Mouse (Mus musculus): ENCODE measurements at regions not wholly inside any gene's neighbourhood (a gene's known extent, or its start where the extent isn't known, plus 50 kb on each side); places are given as distances from the start of the nearest gene placed in this dataset.

- Histone ChIP-seq H3K27me3 (peaks cover 33% of the 10 kb centered on the region), H3K9me3 (replicated peaks) (no peaks in the 10 kb centered on the region), H3K4me3 (0 out of 2 replicates have a peak overlapping the region, but pooled peaks have one; percentile 7), H3K4me2 (peak overlapping the region; percentile 40), H3K36me3 (ENCODE audit: poor library complexity, severe bottlenecking) (no peaks in the 10 kb centered on the region), H3K27ac (peak overlapping the region; percentile 44; the same call in 1 of the 2 replicates), H3K9ac (no peak overlapping the region), H3K4me1 (peaks cover 35% of the 10 kb centered on the region)
- WGBS, result 10% methylated on average over 10 of the region's 10 CpGs
- peak; percentile 88 for ATAC-seq
Observed at GRCm38 (mm10) chr2:128331275-128331674, 205.4 kb downstream of the Bcl2l11 start.

GRCm38 (mm10) chr2:128331681-128332080, 205.8 kb downstream of the Bcl2l11 start:
- WGBS, result 20% methylated on average over 8 of the region's 8 CpGs

GRCm38 (mm10) chr2:128333401-128334142, 207.7 kb downstream of the Bcl2l11 start:
- Histone ChIP-seq H3K4me3 (no peak overlapping the region), H3K9ac (no peak overlapping the region), H3K36me3 (ENCODE audit: poor library complexity, severe bottlenecking) (no peaks in the 10 kb centered on the region), H3K27ac (no peak overlapping the region), H3K4me2 (no peak overlapping the region), H3K27me3 (peaks cover 30% of the 10 kb centered on the region), H3K9me3 (replicated peaks) (no peaks in the 10 kb centered on the region), H3K4me1 (peaks cover 35% of the 10 kb centered on the region)
- WGBS, result 74% methylated on average over 10 of the region's 10 CpGs
- no peak for ATAC-seq

More at GRCm38 (mm10) chr2:128331681-128332080, 205.8 kb downstream of the Bcl2l11 start:
- Histone ChIP-seq H3K9ac (no peak overlapping the region), H3K9me3 (replicated peaks) (no peaks in the 10 kb centered on the region), H3K4me3 (0 out of 2 replicates have a peak overlapping the region, but pooled peaks have one; percentile 7), H3K4me2 (peak overlapping the region; percentile 40), H3K27me3 (peaks cover 33% of the 10 kb centered on the region), H3K27ac (peak overlapping the region; percentile 44), H3K36me3 (ENCODE audit: poor library complexity, severe bottlenecking) (no peaks in the 10 kb centered on the region), H3K4me1 (peaks cover 35% of the 10 kb centered on the region)
- ATAC-seq, result no peak; the same call in 1 of the 2 replicates

GRCm38 (mm10) chr2:128334143-128334470, 208.3 kb downstream of the Bcl2l11 start:
- peaks cover 28% of the 10 kb centered on the region for H3K27me3 ChIP-seq
- H3K4me1 ChIP-seq, result peaks cover 40% of the 10 kb centered on the region
- no peaks in the 10 kb centered on the region for H3K36me3 ChIP-seq (ENCODE audit: poor library complexity, severe bottlenecking)
- no peak overlapping the region for H3K27ac ChIP-seq
- WGBS, result 89% methylated on average over 2 of the region's 2 CpGs
- no peak overlapping the region for H3K4me2 ChIP-seq
- H3K9me3 ChIP-seq (replicated peaks), result no peaks in the 10 kb centered on the region
- no peak overlapping the region for H3K4me3 ChIP-seq
- no peak overlapping the region for H3K9ac ChIP-seq
- no peak for ATAC-seq

- Histone ChIP-seq H3K4me1 (peaks cover 48% of the 10 kb centered on the region), H3K9ac (no peak overlapping the region), H3K36me3 (ENCODE audit: poor library complexity, severe bottlenecking) (no peaks in the 10 kb centered on the region), H3K27ac (no peak overlapping the region), H3K9me3 (replicated peaks) (no peaks in the 10 kb centered on the region), H3K27me3 (peaks cover 26% of the 10 kb centered on the region), H3K4me3 (no peak overlapping the region), H3K4me2 (no peak overlapping the region)
- WGBS, result 82% methylated on average over 7 of the region's 7 CpGs
- ATAC-seq, result no peak
Observed at GRCm38 (mm10) chr2:128334757-128335500, 209.1 kb downstream of the Bcl2l11 start.

GRCm38 (mm10) chr2:128337192-128337591, 211.4 kb downstream of the Bcl2l11 start:
- H3K4me3 ChIP-seq, result no peak overlapping the region
- H3K36me3 ChIP-seq (ENCODE audit: poor library complexity, severe bottlenecking), result no peaks in the 10 kb centered on the region
- peaks cover 36% of the 10 kb centered on the region for H3K4me1 ChIP-seq
- ATAC-seq, result no peak
- H3K9ac ChIP-seq, result no peak overlapping the region
- H3K27me3 ChIP-seq, result peaks cover 26% of the 10 kb centered on the region
- H3K4me2 ChIP-seq, result no peak overlapping the region
- no peak overlapping the region for H3K27ac ChIP-seq
- no peaks in the 10 kb centered on the region for H3K9me3 ChIP-seq (replicated peaks)

GRCm38 (mm10) chr2:128337791-128338190, 212.0 kb downstream of the Bcl2l11 start:
- H3K4me3 ChIP-seq, result no peak overlapping the region
- no peak overlapping the region for H3K9ac ChIP-seq
- H3K36me3 ChIP-seq (ENCODE audit: poor library complexity, severe bottlenecking), result no peaks in the 10 kb centered on the region
- H3K4me2 ChIP-seq, result no peak overlapping the region
- H3K9me3 ChIP-seq (replicated peaks), result no peaks in the 10 kb centered on the region
- WGBS, result 93% methylated on average over 5 of the region's 5 CpGs
- H3K4me1 ChIP-seq, result peaks cover 30% of the 10 kb centered on the region
- no peak overlapping the region for H3K27ac ChIP-seq
- H3K27me3 ChIP-seq, result peaks cover 23% of the 10 kb centered on the region
- ATAC-seq, result no peak

- no peak overlapping the region for H3K4me3 ChIP-seq
- H3K4me2 ChIP-seq, result no peak overlapping the region
- H3K9ac ChIP-seq, result no peak overlapping the region
- 90% methylated on average over 4 of the region's 4 CpGs for WGBS
- H3K27me3 ChIP-seq, result peaks cover 16% of the 10 kb centered on the region
- no peak overlapping the region for H3K27ac ChIP-seq
- H3K9me3 ChIP-seq (replicated peaks), result no peaks in the 10 kb centered on the region
- no peaks in the 10 kb centered on the region for H3K36me3 ChIP-seq (ENCODE audit: poor library complexity, severe bottlenecking)
- H3K4me1 ChIP-seq, result peaks cover 23% of the 10 kb centered on the region
- no peak for ATAC-seq
Observed at GRCm38 (mm10) chr2:128338474-128338873, 212.6 kb downstream of the Bcl2l11 start.

- Histone ChIP-seq H3K9me3 (replicated peaks) (no peaks in the 10 kb centered on the region), H3K4me2 (no peak overlapping the region), H3K4me1 (peaks cover 21% of the 10 kb centered on the region), H3K36me3 (ENCODE audit: poor library complexity, severe bottlenecking) (no peaks in the 10 kb centered on the region), H3K27ac (no peak overlapping the region), H3K27me3 (peaks cover 10% of the 10 kb centered on the region; the same call in 1 of the 2 replicates), H3K9ac (no peak overlapping the region), H3K4me3 (no peak overlapping the region)
- 22% methylated on average over 8 of the region's 8 CpGs for WGBS
- no peak for ATAC-seq
Observed at GRCm38 (mm10) chr2:128339061-128339642, 213.3 kb downstream of the Bcl2l11 start.

GRCm38 (mm10) chr2:128339643-128340487, 214.0 kb downstream of the Bcl2l11 start:
- ATAC-seq, result no peak
- Histone ChIP-seq H3K9ac (no peak overlapping the region), H3K4me3 (no peak overlapping the region), H3K4me1 (peaks cover 21% of the 10 kb centered on the region), H3K9me3 (replicated peaks) (no peaks in the 10 kb centered on the region), H3K4me2 (no peak overlapping the region), H3K36me3 (ENCODE audit: poor library complexity, severe bottlenecking) (no peaks in the 10 kb centered on the region), H3K27me3 (peaks cover 5% of the 10 kb centered on the region; the same call in 1 of the 2 replicates), H3K27ac (no peak overlapping the region; the same call in 1 of the 2 replicates)
- 39% methylated on average over 19 of the region's 19 CpGs for WGBS

- Histone ChIP-seq H3K36me3 (ENCODE audit: poor library complexity, severe bottlenecking) (no peaks in the 10 kb centered on the region), H3K4me1 (peaks cover 21% of the 10 kb centered on the region), H3K4me3 (no peak overlapping the region), H3K9ac (no peak overlapping the region), H3K27me3 (peaks cover 1% of the 10 kb centered on the region; the same call in 1 of the 2 replicates), H3K9me3 (replicated peaks) (no peaks in the 10 kb centered on the region), H3K27ac (no peak overlapping the region), H3K4me2 (no peak overlapping the region)
- ATAC-seq, result no peak
- 95% methylated on average over 5 of the region's 5 CpGs for WGBS
Observed at GRCm38 (mm10) chr2:128340631-128341240, 214.9 kb downstream of the Bcl2l11 start.
